Mouse (Mus musculus) bone marrow, adult 2 months (tissue): Measurements from ENCODE around the gene Rad54l2. TPM values are rescaled to one million over a fixed set of nuclear protein-coding genes. Genes with fewer than 3 reads are reported as not detected.

ENCODE experiments used
- H3K27ac ChIP-seq: fragments of 200-500 bp; 2 replicates; pipeline ENCODE4 v1.5.1; 2012; ENCODE audit warnings: low read depth, mild to moderate bottlenecking, control low read depth, inconsistent platforms, low read length; ENCODE audit not compliant: control insufficient read depth, poor library complexity, insufficient read depth
- H3K4me1 ChIP-seq: fragments of 200-500 bp; 2 replicates; pipeline ENCODE4 v1.6.1; 2011; ENCODE audit warnings: low read length; ENCODE audit not compliant: control insufficient read depth, insufficient read depth
- H3K4me3 ChIP-seq: fragments of 200-500 bp; replicated peaks from 2 replicates; pipeline ENCODE3; 2011; ENCODE audit warnings: mild to moderate bottlenecking, low read depth, low read length, control low read depth; ENCODE audit not compliant: control insufficient read depth
- CTCF ChIP-seq: fragments of 200-500 bp; IDR thresholded peaks from 2 replicates; pipeline ENCODE4 v1.5.1; 2011; ENCODE audit warnings: low read length, control low read depth; ENCODE audit not compliant: control insufficient read depth, insufficient read depth
- POLR2A ChIP-seq: fragments of 200-500 bp; IDR thresholded peaks from 2 replicates; pipeline ENCODE4 v1.6.1; 2011; ENCODE audit warnings: low read depth, mild to moderate bottlenecking, control low read depth, low read length, borderline replicate concordance; ENCODE audit not compliant: control insufficient read depth
- WGBS: fragments of 180-500 bp; shearing (Covaris S2); methylation state at CpG from one replicate; pipeline ENCODE4 v1.1.7; 2018; 5-methylcytosine and 5-hydroxymethylcytosine counted together
- polyA plus RNA-seq: library from polyadenylated mRNA; stranded (reverse); fragments of >200 nt; gene quantifications from 2 replicates; pipeline ENCODE4 v1.2.4, GENCODE M21; 2011; ENCODE audit warnings: low replicate concordance; ENCODE audit not compliant: missing spikeins, insufficient read depth, insufficient read length

The Rad54l2 gene
- polyA plus RNA-seq, 1 experiment = 11.9 TPM

DNA sequence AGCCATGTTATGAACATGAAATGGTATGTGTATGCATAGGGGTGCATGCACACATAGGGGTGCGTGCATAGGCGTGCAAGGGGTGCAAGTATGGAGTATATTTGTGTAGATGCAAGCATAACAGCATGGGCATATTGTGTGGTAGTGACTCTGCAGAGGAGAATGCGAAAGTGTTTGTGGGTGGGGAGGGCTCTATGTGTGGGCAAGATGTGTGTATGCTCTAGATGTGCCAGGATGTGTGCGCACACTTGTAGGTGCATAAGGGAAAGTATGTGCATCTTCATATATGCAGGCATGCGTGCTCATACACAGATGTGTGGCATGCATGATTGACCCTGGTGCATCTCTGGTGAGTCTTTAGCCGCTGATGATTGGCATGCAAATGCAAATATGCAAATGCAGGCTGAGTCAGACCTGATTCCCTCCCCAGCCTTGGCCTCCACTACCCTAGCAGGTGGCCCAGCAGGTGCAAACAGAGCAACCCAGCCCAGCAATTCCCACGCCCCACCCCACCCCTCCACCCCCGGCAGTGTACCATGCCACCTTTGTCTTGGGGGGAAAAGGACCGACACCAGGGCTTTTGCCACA, 143.2 kb downstream of the Rad54l2 start:
- 77% methylated on average over 9 of the region's 9 CpGs for WGBS
- Histone ChIP-seq H3K4me3 (no peak overlapping the region), H3K27ac (no peak overlapping the region), H3K4me1 (no peaks in the 10 kb centered on the region; the same call in 1 of the 2 replicates)
- TF ChIP-seq POLR2A (no peak), CTCF (no peak)

DNA sequence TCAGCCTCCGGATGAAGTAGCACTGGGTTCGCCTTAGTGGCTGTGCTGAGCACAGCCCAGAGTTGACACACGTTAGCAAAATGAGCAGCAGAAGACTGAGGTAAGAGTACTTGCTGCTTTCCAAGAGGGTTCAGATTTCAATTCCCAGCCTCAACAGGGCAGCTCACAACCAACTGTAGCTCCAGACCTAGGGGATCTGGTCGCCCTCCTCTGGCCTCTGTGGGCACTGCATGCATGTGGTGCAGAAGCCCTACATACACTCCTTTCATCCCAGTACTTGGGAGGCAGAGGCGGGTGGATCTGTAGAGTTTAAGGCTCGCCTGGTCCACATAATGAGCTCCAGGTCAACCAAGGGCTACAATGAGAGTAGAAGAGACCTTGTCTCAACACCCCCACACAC, 145.2 kb downstream of the Rad54l2 start:
- no peaks in the 10 kb centered on the region; the same call in 1 of the 2 replicates for H3K4me1 ChIP-seq
- TF ChIP-seq POLR2A = no peak
- no peak for TF ChIP-seq CTCF
- H3K27ac ChIP-seq = no peak overlapping the region
- no peak overlapping the region for H3K4me3 ChIP-seq
- 58% methylated on average over 6 of the region's 6 CpGs for WGBS

DNA sequence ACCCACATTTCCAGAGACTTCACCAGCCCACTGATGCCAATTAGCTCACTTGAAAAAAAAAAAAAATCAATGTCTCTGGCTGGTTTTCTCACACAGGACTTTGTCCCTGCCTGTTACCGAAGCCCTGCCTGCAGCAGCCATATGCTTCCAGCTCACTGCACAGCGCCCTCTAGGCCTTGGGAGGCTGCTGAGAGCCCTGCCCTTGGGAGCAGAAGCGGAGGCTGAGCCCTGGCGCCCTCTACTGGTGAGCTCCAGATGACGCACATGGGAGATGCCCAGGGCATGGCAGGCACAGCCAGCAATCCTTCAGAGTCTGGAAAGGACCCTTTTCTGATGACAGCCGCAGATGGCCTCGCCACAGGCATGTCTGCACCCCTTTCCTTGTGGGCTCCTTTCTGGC, 145.9 kb downstream of the Rad54l2 start:
- H3K4me3 ChIP-seq = no peak overlapping the region
- 25% methylated on average over 7 of the region's 7 CpGs for WGBS
- H3K27ac ChIP-seq = no peak overlapping the region
- TF ChIP-seq CTCF (peak; percentile 82), POLR2A (no peak)
- H3K4me1 ChIP-seq = no peaks in the 10 kb centered on the region; the same call in 1 of the 2 replicates

DNA sequence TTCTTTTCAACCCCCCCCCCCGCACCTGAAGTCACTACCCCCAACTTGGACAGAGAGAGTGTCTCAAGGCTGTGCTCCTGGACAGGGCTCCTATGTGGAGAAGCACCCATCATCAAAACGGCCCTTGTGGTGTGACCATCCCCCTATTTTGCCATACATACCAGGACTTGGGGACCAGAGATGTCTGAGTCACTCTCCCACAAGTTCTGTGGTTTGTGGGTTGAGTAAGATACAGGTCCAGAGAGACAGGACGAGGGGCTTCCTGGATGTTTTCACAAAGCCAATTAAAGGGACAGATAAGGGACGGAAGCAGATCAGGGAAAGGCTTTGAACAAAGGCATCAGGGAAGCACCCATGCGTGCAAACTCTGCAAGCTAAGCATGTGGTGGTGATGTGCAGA, 147.6 kb downstream of the Rad54l2 start:
- TF ChIP-seq CTCF (no peak), POLR2A (no peak)
- Histone ChIP-seq H3K4me3 (no peak overlapping the region), H3K4me1 (no peaks in the 10 kb centered on the region; the same call in 1 of the 2 replicates), H3K27ac (no peak overlapping the region)
- 43% methylated on average over 5 of the region's 5 CpGs for WGBS

DNA sequence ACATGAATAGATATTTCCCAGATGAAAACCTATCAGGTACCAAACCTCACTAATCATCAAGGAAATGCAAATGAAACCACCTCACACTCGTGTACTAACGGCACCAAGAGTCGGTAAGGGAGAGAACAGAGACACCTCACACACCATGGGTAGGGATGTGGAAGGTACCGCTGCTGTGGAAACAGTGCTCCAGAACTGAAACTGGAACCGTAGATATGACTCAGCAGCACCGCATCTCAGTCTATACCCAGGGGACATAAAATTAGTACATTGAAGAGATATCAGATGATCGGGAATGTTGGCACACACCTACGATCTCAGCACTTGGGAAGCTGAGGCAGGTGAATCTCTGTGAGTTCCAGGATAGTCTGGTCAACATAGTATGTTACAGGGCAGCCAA, 150.8 kb downstream of the Rad54l2 start:
- no peaks in the 10 kb centered on the region for H3K4me1 ChIP-seq
- TF ChIP-seq POLR2A = no peak
- no peak for TF ChIP-seq CTCF
- WGBS = 82% methylated on average over 8 of the region's 8 CpGs
- no peak overlapping the region for H3K4me3 ChIP-seq
- H3K27ac ChIP-seq = no peak overlapping the region

Other genes with a start within 250 kb of the Rad54l2 start
- gene Iqcf3, start 227.6 kb downstream of the Rad54l2 start, polyA plus RNA-seq = not detected in 2 replicates
- gene Iqcf4, start 218.2 kb downstream of the Rad54l2 start, polyA plus RNA-seq = not detected in 2 replicates
- not detected in 2 replicates for gene Iqcf6, start 162.6 kb downstream of the Rad54l2 start, polyA plus RNA-seq
- gene Grm2, start 133.1 kb downstream of the Rad54l2 start, polyA plus RNA-seq = not detected in 2 replicates
- 8.8 and 12.5 TPM in 2 replicates for gene Tex264, start 103.3 kb downstream of the Rad54l2 start, polyA plus RNA-seq
- 8.0 and 21.5 TPM in 2 replicates for gene Dcaf1, start 32.7 kb upstream of the Rad54l2 start, polyA plus RNA-seq
- gene Rbm15b, start 98.2 kb upstream of the Rad54l2 start, polyA plus RNA-seq = 7.3 and 11.5 TPM in 2 replicates
- 79.1 and 100 TPM in 2 replicates for gene Manf, start 102.8 kb upstream of the Rad54l2 start, polyA plus RNA-seq